Mouse (Mus musculus) activated CD4-positive, CD25-positive, alpha-beta regulatory T cell, adult 4 months (primary cell): Measurements from ENCODE around the gene Dock11. TPM values are rescaled to one million over a fixed set of nuclear protein-coding genes. Genes with fewer than 3 reads are reported as not detected.

Experiments
- ATAC-seq: one replicate; pipeline ENCODE4 v1.8.0; 2017
- polyA plus RNA-seq, 2 experiments: library from polyadenylated mRNA; unstranded; fragments of 100-300 nt; shearing (Covaris generic); gene quantifications; one replicate each; pipeline ENCODE4 v1.2.1; 2017

The Dock11 gene
- polyA plus RNA-seq, 2 experiments from 2014 or later, result 39.7 to 43.9 TPM

GRCm38 (mm10) chrX:36108601-36109000 lies 220.0 kb downstream of the Dock11 start:
- ATAC-seq, result no peak

DNA sequence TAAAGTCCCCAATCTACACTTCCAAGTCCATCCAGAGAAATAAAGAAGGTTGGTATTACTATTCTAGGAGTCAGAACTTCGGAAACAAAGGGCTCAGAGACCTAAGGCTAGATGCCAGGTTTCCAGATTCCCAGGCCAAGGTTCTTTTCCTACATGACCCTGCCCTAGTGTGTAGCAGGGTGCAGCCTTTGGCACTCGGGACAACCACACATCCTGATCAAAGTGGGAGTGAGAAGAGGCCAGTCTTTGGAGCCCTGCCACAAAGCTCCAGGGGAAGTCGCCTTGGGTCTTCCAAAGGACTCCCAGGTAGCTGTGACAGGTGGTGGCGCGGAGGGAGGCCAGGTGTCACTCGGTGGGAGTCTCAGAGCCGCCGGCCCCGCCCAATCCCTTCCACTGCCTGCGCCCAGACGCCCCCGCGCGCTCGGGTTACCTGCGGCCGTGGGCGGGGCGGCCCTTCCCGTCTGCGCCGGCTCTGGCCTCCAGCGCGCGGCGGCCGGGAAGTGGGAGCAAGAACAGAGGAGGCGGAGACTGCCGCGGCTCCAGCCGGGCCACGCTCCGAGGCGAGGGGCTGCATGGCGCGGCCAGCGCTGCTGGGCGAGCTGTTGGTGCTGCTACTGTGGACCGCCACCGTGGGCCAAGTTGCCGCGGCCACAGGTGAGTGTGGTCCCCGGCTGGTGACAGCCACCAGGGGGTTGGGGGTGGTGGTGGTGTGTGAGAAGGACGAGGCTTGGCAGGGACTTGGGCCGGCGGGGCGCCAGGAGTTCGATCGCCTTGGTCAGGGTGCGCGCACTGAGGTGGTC lies 223.2 kb downstream of the Dock11 start, which contains the start of gene Il13ra1:
Il13ra1 (plus strand) TSS at position 489 of the 800 bp plus-strand sequence.
- no peak for ATAC-seq

- ATAC-seq, result no peak
Measured at GRCm38 (mm10) chrX:36112422-36112750, 223.8 kb downstream of the Dock11 start.

DNA sequence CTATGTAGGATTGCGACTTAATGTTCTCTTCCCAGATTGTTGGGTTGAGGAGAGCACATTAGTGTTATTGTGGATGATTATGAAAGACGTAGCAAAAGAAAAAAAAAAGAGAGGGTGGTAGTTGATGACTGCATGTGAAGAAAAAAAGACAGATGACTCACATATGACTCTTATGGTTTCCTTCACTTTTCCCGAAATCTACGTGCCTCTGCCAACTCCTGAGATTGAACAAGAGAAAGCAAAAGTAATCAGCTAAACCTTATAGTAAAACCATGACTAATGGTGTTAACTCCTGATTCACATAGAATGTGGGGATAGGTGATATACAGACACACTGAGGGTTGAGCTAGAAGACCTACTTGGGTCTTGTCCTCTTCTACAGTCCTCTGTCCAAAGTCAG lies 226.5 kb downstream of the Dock11 start:
- no peak for ATAC-seq

Other genes with a start within 250 kb of the Dock11 start
- under 1 TPM; 0.09 to 0.48 TPM for gene Il13ra1, start 223.3 kb downstream of the Dock11 start, polyA plus RNA-seq